Mouse (Mus musculus) frontal cortex, adult 2 months (tissue): ENCODE data around the gene Erlec1. TPM values are rescaled to one million over a fixed set of nuclear protein-coding genes. Genes with fewer than 3 reads are reported as not detected.

Experiments used
- DNase-seq, 2 experiments: peaks; one replicate each; pipeline ENCODE4 v3.0.0; 2022; ENCODE audit warnings: low spot score in 1 of 2; ENCODE audit errors: extremely low spot score in 1 of 2
- polyA plus RNA-seq: library from polyadenylated mRNA; depleted of rRNA; stranded (reverse); fragments of >200 nt; gene quantifications from 2 replicates; pipeline ENCODE4 v1.2.3, GENCODE M21; 2012; rRNA removed

Gene Erlec1
- polyA plus RNA-seq = 32.3 and 41.2 TPM in 2 replicates

DNA sequence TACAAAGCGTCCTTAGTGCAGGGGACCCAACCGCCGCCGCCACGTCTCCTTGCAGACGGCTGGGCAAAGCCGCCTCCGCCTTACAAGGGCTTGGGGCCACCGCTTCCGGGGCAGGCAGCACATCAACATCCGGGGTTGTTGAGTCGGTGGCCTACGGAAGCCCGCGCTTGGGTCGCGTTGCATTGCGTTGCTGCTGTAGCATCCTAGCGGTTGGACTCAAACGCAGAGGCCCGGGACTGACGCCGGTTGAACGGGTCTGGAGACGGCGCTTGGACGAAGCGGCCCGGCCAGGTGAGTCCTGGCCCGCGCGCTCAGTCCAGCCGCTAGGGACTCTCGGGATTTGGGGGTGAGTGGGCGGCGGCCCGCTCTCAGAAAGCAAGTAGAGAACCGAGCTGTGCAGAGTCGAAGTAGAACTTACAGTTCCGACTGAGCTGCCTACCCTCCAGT lies at the start of gene Erlec1:
Erlec1 (minus strand) TSS at position 57 of the 447 bp plus-strand sequence.
- peak; percentile 81 to 93 for DNase-seq

DNA sequence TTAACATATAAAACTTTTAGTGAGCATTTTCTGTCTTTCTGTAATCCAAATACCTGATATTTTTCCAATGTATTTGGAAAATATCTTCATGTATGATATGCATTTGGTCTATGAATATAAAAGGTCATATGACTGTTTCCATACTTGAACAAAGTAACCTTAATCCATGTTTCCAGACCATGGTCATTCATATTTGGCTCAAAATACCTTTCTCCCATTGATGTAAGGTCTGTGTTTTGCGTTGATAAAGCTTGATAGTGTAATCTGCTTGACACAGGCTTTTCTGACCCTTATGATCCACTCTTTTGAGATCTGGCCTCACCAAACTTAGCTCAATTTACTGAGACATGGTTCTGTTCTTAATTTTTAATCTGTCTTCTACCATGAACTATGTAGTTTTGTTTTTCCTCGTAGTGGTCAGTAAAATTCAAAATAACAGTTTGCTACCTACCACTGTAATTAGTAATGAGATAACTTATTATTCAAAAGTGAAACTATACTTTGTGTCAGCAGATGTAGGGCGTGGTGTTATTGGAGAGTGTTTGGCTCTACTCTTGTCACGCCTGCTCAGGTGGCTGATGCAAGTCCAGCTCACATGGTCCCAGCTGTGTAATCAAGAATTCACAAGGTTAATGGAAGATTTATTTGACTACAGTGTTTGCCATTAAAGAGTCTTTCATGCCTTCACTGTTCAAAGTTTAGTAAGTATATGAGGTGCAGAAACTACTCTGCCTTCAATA lies 47.2 kb upstream of the Erlec1 start:
- DNase-seq = no peak

DNA sequence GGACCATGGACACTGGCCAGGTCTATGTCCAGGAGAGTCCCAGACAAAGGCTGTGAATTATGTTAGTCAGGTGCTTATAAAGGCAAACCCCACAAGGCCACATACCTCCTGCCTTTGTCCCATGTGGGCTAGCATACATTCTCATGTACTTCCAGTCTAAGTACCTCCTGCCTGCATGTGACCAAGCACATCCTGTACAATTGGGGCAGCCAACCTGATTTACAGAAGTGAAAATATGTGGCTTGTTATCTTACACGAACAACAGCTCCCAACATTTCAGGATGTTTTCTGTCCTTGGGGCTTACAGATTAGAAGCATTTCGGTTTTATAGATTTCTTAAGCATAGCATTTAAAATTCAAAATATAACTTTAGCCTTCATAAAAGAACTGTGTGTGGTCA lies 45.9 kb upstream of the Erlec1 start:
- no peak for DNase-seq

DNA sequence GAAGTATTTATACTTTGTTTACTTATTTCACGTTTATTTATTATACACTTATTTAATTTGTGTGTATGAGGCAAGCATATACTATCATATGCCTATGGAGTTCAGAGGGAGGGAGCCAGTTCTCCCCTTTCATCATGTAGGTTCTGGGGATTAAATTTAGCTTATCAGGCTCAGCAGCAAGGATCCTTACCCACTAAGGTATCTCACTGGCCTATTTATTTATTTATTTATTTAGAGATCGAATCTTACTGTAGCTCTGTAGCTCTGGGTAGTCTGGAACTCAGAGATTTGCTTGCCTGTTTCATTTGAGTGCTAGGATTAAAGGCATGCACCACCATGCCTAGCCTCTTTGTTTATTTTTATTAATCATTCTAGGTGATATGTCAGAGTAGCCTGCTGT lies 44.6 kb upstream of the Erlec1 start:
- no peak for DNase-seq

DNA sequence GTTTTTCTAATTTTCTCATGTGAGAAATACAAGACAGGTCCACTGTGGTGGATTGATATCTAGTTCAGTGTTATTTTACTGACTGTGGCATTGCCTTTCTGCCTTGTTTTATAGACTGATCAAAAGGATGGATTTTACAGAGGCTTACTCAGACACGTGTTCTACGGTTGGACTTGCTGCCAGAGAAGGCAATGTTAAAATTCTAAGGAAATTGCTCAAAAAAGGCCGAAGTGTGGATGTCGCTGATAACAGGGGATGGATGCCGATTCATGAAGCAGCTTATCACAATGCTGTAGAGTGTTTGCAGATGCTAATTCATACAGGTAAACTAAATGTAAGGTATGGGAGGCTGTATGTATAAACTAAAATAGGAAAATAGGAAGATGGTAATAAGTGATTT lies 44.1 kb upstream of the Erlec1 start:
- no peak for DNase-seq

DNA sequence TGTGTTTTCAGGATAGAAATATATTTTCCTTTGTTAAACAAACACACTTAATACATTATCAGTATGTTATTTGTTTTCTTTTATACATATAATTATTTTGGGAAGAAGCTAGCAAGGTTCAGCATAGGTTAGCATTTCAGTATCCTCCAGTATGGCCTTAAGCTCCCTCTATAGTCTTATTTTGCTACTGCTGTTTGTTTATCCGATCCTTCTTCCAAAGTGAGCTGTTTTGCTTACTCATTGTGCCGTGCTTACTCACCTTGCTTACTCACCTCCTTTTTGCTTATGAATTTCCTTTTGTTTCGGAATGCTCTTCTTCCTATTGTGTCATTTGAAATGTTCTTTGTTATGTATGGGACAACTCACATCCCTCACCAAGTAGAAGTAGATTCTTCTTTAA lies 42.5 kb upstream of the Erlec1 start:
- no peak for DNase-seq

DNA sequence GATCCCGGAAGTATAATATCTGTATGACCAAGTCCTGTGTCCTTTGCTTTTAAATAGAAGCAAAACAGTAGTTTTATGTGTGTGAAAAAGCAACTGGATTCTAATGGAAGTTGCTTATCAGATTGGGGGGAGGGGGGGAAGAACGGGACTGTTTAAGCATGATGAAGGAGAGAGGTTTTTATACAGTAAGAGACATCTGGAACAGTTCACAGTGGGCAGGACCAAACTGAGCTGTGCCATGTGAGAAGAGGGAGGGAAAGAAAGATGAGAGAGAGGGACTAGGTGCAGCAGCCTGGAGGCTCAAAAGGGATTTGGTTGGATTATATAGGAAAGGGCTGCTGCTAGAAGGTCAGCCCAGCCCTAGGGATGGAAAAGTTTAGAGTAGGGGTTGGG lies 32.5 kb upstream of the Erlec1 start:
- no peak for DNase-seq

DNA sequence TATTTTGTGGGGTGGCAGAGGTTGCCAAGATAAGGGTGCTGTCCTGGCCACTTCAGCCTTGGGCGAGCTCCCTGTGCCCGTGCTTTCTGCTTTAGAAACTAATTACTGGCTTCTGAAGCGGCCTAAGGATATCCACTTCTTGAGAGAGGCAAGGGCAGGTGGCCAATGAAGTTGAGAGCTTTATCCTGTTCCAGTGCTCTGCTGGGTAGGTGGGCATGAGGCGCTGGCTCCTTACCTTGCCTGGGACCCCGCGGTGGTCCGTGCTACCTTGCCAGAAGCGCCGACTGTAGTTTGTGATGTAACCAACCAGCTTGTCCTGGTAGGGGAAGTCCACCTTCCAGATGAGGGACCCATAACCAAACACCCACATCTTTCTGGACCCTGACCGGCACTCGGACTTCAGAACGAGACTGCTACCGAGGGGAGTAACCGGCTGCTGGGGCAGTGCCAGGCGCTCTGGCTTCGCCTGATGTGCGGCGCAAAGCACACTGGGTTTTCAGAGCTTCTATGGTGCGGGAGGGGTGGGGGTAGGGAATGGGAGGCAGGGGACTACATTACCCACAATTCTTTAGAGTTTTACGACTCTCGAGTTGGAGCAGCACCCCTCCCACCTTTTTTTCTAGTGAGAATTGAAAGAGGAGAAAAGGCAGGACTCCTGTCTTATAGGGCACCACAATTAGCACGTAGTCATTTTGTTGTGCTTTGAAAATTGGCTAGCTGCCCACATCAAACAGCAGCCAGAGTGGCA lies 31.9 kb upstream of the Erlec1 start, which contains the start of gene Chac2:
Chac2 (minus strand) TSS at position 474 of the 748 bp plus-strand sequence.
- peak; percentile 73 to 89 for DNase-seq

DNA sequence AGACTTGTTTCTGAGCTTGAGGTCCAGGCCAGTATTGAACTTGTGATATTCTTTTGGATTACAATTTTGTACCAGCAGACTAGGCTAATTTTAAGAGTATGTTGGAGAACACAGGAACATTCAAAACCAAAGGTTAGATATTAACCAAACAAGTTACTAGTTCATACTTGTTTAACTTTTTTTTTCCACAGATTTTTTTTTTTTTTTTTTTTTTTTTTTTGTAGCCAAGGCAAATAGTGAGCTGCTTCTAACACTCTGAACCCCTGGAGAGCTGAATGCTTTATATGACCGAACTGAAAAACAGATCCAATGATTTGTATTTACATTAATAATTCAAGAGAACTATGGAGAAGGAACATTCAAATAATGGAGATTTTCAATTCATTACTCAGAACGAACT lies 31.1 kb upstream of the Erlec1 start:
- no peak for DNase-seq

DNA sequence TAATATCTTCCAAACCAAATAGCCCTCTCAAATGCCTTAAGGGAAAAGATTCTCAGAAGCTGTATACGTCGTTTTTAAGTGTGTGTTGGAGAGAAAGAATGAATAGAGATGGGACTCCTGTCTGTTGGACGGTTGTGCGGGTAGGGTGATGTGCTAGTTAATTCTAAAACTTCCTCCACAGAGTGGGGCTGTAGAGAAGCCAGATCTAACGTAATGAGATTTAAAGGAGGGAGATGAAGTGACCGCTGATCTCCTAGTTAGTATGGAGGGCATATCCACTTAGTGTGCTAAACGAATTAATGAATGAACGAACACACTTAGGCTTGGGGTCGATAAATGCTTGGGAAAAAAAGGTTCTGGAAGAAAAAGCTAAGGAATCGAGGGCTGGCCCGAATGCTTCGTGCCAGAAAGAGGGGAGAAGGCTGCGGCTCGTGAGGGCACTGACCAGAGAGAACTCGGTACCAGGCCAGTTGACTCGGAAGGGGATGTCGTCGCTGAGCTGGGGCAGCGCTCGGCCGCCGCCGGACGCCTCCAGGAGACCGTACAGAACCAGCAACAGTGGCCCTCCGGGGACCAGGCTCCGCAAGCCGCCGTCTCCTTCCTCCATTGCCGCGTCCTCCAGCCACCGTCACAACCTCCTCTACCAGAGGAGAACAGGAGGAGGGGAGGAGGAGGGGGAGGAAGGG lies 523 bp downstream of the Erlec1 start:
- DNase-seq = peak in 1 of 2 experiments; percentile 40

DNA sequence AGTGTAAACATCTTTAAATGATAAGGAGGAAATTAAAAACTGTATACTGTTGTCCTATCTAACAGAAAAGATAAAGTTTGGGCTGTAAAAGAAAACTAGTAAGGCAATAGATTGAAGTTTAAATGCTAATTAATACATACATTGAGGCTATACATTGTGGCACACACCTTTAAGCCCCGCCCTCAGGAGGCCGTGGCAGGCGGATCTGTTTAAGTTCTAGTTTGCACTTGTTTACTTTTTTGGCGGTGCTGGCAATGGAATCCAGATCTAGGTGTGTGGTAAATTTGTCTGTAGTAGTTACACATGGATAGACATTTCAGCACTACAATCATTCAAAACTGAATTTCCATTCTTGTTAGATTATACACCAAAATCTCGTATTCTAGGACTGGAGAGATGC lies 1.3 kb downstream of the Erlec1 start:
- no peak for DNase-seq

DNA sequence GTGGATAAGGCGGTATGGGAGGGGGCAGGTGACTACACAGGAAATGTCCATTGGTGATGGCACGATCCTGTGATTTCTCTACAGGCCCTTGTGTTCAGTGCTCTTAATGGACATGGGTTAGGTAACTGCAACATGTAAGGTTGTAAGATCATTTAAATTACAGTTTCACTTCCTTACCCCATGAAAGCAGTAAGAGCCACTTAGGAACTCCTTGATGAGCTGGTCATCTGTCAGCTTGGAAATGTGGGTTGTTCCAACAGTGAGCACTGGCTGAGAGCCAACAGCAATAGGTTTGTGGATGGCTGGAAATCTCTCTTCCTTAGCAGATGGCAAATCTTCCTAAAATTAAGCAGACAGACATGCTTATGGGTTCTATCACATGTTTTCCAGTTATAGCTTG lies 10.6 kb downstream of the Erlec1 start:
- no peak for DNase-seq

DNA sequence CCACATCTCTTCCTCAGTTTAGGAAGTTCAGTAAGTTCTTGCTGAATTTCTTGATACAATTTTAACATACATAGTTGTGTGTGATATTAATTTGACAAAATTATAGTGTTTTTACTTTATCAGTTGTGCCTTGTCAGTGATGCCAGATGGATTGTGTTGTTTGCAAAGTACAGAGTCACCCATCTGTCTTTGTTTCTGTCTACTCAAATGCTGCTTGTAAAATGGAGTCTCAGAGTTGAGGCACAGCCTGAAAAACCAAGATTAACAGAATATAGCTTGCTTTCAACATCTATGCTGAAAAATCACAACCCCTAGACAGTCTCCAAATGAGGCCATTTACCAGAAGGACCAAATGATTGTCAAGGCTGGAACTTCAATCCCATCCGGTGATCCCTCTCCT lies 25.6 kb downstream of the Erlec1 start:
- no peak for DNase-seq

DNA sequence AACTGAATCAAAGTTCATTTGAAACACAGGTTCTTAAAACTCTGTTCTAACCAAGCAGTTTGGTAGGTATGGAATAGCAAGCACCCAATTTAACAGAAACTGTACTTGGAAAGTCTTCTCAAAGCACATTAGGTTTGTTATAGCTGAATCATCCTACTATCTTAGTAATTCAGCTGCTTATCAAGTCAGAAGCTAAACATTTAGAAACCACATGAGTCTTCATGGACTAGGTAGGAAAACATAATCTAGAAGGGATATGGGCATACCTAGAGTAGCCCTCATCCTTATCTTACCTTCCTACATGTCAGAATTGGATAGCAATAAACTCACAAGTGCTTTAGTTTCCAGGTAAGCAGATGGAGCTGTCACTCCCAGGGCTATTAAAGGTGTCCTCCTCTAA lies 26.1 kb downstream of the Erlec1 start:
- DNase-seq = no peak

DNA sequence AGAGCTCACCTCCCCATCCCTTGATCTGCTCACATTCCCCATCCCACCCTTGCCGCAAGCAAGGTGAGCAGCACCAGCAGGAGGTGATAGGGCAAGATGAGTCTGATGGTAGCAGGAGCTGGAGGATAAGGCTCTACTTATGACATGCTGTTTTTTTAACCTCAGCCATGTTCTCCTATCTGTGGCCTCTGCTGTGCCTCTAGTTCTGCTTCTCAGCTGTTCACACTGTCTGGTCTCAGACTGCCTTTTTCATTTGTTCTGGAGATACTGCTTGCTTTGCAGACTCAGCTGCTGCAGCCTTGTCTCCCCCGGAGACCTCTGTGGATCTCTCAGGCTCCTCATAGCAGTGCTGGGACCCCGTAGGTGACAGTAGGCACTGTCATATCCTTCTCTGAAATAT lies 30.9 kb downstream of the Erlec1 start:
- no peak for DNase-seq

DNA sequence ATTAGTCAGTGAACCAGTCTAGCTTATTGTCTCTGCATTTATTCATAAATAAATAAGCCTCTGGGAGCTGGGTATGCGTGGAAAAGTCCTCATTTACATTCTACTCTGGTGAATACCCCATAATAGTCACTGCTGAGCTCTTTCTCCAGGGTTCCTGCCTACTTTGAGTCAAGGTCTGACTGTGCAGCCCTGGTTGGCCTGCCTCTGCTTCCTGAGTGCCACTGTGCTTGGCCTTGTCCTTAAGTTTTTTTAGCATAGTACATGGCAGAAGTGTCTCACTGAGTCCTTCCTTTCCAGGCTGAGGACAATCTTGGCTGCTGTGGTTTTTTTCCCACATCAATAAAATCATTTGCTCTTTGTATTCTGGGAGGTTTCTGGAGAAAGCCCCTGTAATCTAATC lies 33.5 kb downstream of the Erlec1 start:
- DNase-seq = no peak

DNA sequence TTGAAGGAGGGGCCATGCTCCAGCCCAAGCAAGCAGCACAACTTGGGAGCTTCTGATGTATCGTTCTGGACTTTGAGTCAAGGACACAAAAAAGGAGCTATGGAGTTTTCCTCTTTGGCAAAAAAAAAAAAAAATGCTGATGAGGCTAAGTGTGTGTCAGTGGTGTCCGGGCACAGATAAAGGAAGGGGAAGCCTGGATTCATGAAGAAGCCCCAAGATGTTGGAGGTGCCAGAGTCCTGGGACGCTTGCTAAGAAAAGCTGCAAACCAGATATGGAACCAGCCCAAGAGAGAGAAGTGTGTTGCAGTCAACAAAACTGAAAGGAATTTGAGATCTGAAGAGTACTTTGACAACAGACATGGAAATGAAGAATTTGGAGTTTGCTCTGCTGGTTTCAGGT lies 41.8 kb downstream of the Erlec1 start:
- no peak for DNase-seq

DNA sequence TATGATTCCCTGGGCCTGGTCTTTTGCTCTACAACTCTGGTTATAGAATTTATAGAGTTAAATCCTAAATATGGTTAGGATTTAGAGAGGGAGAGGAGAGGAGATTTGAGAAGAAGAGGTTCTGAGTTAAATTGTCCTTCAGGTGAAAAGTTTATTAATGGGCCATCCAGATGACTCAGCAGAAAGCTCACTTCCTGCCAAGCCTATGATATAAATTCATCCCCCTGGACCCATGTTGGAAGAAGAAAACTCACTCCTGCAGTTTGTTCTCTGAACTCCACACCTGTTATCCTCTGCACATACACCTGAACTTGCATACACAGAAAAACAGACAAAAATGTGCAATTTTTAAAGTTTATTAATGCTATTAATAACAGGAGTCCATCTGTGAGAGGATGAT lies 54.8 kb downstream of the Erlec1 start:
- no peak for DNase-seq

DNA sequence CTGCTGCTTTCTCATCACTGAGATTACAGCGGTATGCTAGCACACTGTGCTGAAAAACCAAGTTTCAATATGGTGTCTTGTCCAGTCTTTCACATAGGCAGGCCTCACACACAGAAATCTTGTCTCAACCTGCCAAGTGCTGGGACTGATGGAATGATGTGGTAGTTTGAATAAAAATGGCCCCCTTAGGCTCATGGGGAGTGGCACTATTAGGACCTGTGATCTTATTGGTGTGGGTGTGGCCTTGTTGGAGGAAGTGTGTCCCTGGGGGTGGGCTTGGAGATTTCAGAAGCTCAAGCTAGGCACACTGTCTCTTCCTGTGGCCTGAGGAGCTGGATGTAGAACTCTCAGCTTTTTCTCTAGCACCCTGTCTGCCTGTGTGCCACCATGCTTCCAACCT lies 57.9 kb downstream of the Erlec1 start:
- no peak for DNase-seq

DNA sequence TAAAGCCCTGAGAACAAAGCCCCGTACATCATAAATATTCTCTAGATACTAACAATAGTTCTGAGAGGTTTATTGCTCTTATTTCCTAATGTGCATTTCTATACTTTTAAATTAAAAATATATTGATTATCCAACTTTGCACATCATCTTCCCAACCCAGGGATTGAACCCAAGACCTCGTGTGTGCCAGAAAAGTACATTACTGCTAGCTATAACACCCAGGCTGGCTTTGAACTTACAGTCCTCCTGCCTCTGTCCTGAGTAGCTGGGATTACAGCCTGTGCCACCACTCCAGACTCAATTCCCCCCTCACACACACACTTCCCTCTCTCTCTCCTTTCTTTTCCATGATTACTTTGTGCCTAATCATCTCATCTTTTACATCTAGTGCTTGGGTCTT lies 66.0 kb downstream of the Erlec1 start:
- DNase-seq = no peak

DNA sequence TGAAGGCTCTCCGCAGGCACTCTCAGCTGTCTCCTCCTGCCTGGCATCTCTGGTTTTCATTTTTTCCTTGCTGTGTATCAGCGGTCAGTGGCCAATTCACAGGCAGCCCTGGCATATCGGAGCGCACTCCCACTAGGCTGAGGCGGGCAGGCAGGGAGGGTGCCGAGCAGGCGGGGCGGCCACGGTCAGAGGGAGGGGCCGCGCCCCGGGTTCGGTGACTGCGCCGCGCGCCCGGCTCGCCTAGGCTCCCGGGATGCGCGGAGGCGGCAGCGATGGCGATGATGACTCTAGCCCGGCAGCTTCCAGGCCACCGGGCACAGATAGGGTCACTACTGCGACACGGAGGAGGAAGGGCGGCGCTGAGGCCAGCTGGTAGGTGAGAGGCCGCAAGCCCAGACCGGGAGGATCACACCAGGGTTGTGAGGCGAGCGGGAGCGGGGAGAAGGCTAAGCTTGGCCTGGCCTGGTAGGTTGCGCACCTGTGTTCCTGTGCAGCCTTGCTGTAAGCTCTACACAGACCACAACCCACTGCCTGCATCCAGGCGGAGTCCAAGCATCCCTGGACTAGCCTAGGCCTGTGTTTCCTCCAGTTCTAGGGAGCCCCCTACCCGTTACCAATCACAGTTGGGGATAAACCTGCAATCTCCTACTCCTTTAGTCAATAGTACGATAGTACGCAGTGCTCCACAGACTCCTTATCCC lies 68.8 kb downstream of the Erlec1 start, which contains the start of the genes Gpr75 and Asb3:
Gpr75 (plus strand) TSS at position 188 of the 701 bp plus-strand sequence.
Asb3 (plus strand) TSS at position 246 of the 701 bp plus-strand sequence.
- peak; percentile 38 to 79 for DNase-seq
